Mouse (Mus musculus): ENCODE measurements around the gene Rassf8. TPM values are rescaled to one million over a fixed set of nuclear protein-coding genes. Genes with fewer than 3 reads are reported as not detected.

Rassf8 gene
- polyA plus RNA-seq, 1 experiment from 2014 or later, result 4.1 TPM

GRCm38 (mm10) chr6:145796191-145797023, 49.9 kb downstream of the Rassf8 start:
- no peak for ATAC-seq (replicated peaks; ENCODE audit: low FRiP score)
- H3K9ac ChIP-seq (ENCODE audit: low read depth, low read length), result no peak overlapping the region
- no peaks in the 10 kb centered on the region; the same call in 1 of the 2 replicates for H3K4me1 ChIP-seq (replicated peaks; ENCODE audit: control insufficient read depth, insufficient read depth, low read length)

GRCm38 (mm10) chr6:145797692-145798091, 51.1 kb downstream of the Rassf8 start:
- Histone ChIP-seq H3K4me3 (ENCODE audit: low read depth, low read length) (no peak overlapping the region), H3K36me3 (ENCODE audit: control insufficient read depth, insufficient read depth, low read length) (no peaks in the 10 kb centered on the region), H3K4me2 (no peak overlapping the region), H3K4me1 (replicated peaks; ENCODE audit: control insufficient read depth, insufficient read depth, low read length) (no peaks in the 10 kb centered on the region; the same call in 1 of the 2 replicates), H3K27me3 (replicated peaks; ENCODE audit: control insufficient read depth, insufficient read depth, low read length) (no peaks in the 10 kb centered on the region), H3K9me3 (ENCODE audit: control insufficient read depth, low read length) (no peaks in the 10 kb centered on the region), H3K9ac (ENCODE audit: low read depth, low read length) (no peak overlapping the region), H3K27ac (ENCODE audit: low read depth, low read length) (no peak overlapping the region)
- 66% methylated on average over 3 of the region's 3 CpGs for WGBS
- DNase-seq (ENCODE audit: low spot score) (no peak), ATAC-seq (replicated peaks; ENCODE audit: low FRiP score) (no peak)

More at GRCm38 (mm10) chr6:145796191-145797023, 49.9 kb downstream of the Rassf8 start:
- DNase-seq (ENCODE audit: low spot score), result no peak
- 64% methylated on average over 14 of the region's 14 CpGs for WGBS
- no peaks in the 10 kb centered on the region for H3K27me3 ChIP-seq (replicated peaks; ENCODE audit: control insufficient read depth, insufficient read depth, low read length)
- no peak overlapping the region for H3K4me2 ChIP-seq
- H3K36me3 ChIP-seq (ENCODE audit: control insufficient read depth, insufficient read depth, low read length), result no peaks in the 10 kb centered on the region
- no peaks in the 10 kb centered on the region for H3K9me3 ChIP-seq (ENCODE audit: control insufficient read depth, low read length)
- H3K27ac ChIP-seq (ENCODE audit: low read depth, low read length), result 0 out of 2 replicates have a peak overlapping the region, but pooled peaks have one; percentile 28
- no peak overlapping the region for H3K4me3 ChIP-seq (ENCODE audit: low read depth, low read length)

- no peak overlapping the region for H3K27ac ChIP-seq (ENCODE audit: low read depth, low read length)
- WGBS, result 86% methylated on average over 3 of the region's 3 CpGs
- ATAC-seq (replicated peaks; ENCODE audit: low FRiP score), result no peak
Measured at GRCm38 (mm10) chr6:145801796-145802488, 55.4 kb downstream of the Rassf8 start.

GRCm38 (mm10) chr6:145802881-145803280, 56.3 kb downstream of the Rassf8 start:
- ATAC-seq (replicated peaks; ENCODE audit: low FRiP score) (no peak), DNase-seq (ENCODE audit: low spot score) (no peak)
- Histone ChIP-seq H3K9ac (ENCODE audit: low read depth, low read length) (no peak overlapping the region), H3K4me3 (ENCODE audit: low read depth, low read length) (no peak overlapping the region), H3K27ac (ENCODE audit: low read depth, low read length) (no peak overlapping the region), H3K4me2 (no peak overlapping the region), H3K4me1 (replicated peaks; ENCODE audit: control insufficient read depth, insufficient read depth, low read length) (no peaks in the 10 kb centered on the region), H3K36me3 (ENCODE audit: control insufficient read depth, insufficient read depth, low read length) (no peaks in the 10 kb centered on the region), H3K27me3 (replicated peaks; ENCODE audit: control insufficient read depth, insufficient read depth, low read length) (no peaks in the 10 kb centered on the region), H3K9me3 (ENCODE audit: control insufficient read depth, low read length) (no peaks in the 10 kb centered on the region)
- 64% methylated on average over 8 of the region's 8 CpGs for WGBS

More at GRCm38 (mm10) chr6:145801796-145802488, 55.4 kb downstream of the Rassf8 start:
- no peaks in the 10 kb centered on the region for H3K27me3 ChIP-seq (replicated peaks; ENCODE audit: control insufficient read depth, insufficient read depth, low read length)
- no peak overlapping the region for H3K9ac ChIP-seq (ENCODE audit: low read depth, low read length)
- no peaks in the 10 kb centered on the region for H3K36me3 ChIP-seq (ENCODE audit: control insufficient read depth, insufficient read depth, low read length)
- H3K4me1 ChIP-seq (replicated peaks; ENCODE audit: control insufficient read depth, insufficient read depth, low read length), result no peaks in the 10 kb centered on the region; the same call in 1 of the 2 replicates
- no peak for DNase-seq (ENCODE audit: low spot score)
- no peak overlapping the region for H3K4me3 ChIP-seq (ENCODE audit: low read depth, low read length)
- no peak overlapping the region for H3K4me2 ChIP-seq
- no peaks in the 10 kb centered on the region for H3K9me3 ChIP-seq (ENCODE audit: control insufficient read depth, low read length)

GRCm38 (mm10) chr6:145804276-145804675, 57.7 kb downstream of the Rassf8 start:
- no peaks in the 10 kb centered on the region for H3K9me3 ChIP-seq (ENCODE audit: control insufficient read depth, low read length)
- WGBS, result 75% methylated on average over 3 of the region's 3 CpGs
- no peaks in the 10 kb centered on the region for H3K27me3 ChIP-seq (replicated peaks; ENCODE audit: control insufficient read depth, insufficient read depth, low read length)
- H3K9ac ChIP-seq (ENCODE audit: low read depth, low read length), result no peak overlapping the region
- H3K4me3 ChIP-seq (ENCODE audit: low read depth, low read length), result no peak overlapping the region
- no peak overlapping the region for H3K4me2 ChIP-seq
- H3K4me1 ChIP-seq (replicated peaks; ENCODE audit: control insufficient read depth, insufficient read depth, low read length), result no peaks in the 10 kb centered on the region
- H3K36me3 ChIP-seq (ENCODE audit: control insufficient read depth, insufficient read depth, low read length), result no peaks in the 10 kb centered on the region
- no peak overlapping the region for H3K27ac ChIP-seq (ENCODE audit: low read depth, low read length)
- DNase-seq (ENCODE audit: low spot score), result no peak
- no peak for ATAC-seq (replicated peaks; ENCODE audit: low FRiP score)

- whole genome bisulfite sequencing, result 64% methylated on average over 2 of the region's 2 CpGs
- Histone ChIP-seq H3K4me2 (no peak overlapping the region), H3K9me3 (ENCODE audit: control insufficient read depth, low read length) (no peaks in the 10 kb centered on the region), H3K9ac (ENCODE audit: low read depth, low read length) (no peak overlapping the region), H3K4me1 (replicated peaks; ENCODE audit: control insufficient read depth, insufficient read depth, low read length) (no peaks in the 10 kb centered on the region), H3K27ac (ENCODE audit: low read depth, low read length) (no peak overlapping the region), H3K36me3 (ENCODE audit: control insufficient read depth, insufficient read depth, low read length) (no peaks in the 10 kb centered on the region), H3K4me3 (ENCODE audit: low read depth, low read length) (no peak overlapping the region), H3K27me3 (replicated peaks; ENCODE audit: control insufficient read depth, insufficient read depth, low read length) (no peaks in the 10 kb centered on the region)
- no peak for ATAC-seq (replicated peaks; ENCODE audit: low FRiP score)
- no peak for DNase-seq (ENCODE audit: low spot score)
Measured at GRCm38 (mm10) chr6:145806784-145807183, 60.2 kb downstream of the Rassf8 start.

- WGBS, result 82% methylated on average over 8 of the region's 9 CpGs
- no peak for ATAC-seq (replicated peaks; ENCODE audit: low FRiP score)
- no peaks in the 10 kb centered on the region for H3K36me3 ChIP-seq (ENCODE audit: control insufficient read depth, insufficient read depth, low read length)
- H3K27ac ChIP-seq (ENCODE audit: low read depth, low read length), result no peak overlapping the region
- H3K9ac ChIP-seq (ENCODE audit: low read depth, low read length), result no peak overlapping the region
- no peak overlapping the region for H3K4me2 ChIP-seq
- DNase-seq (ENCODE audit: low spot score), result no peak
- H3K27me3 ChIP-seq (replicated peaks; ENCODE audit: control insufficient read depth, insufficient read depth, low read length), result no peaks in the 10 kb centered on the region
- no peaks in the 10 kb centered on the region for H3K4me1 ChIP-seq (replicated peaks; ENCODE audit: control insufficient read depth, insufficient read depth, low read length)
- H3K9me3 ChIP-seq (ENCODE audit: control insufficient read depth, low read length), result no peaks in the 10 kb centered on the region
- H3K4me3 ChIP-seq (ENCODE audit: low read depth, low read length), result no peak overlapping the region
Measured at GRCm38 (mm10) chr6:145807929-145808328, 61.4 kb downstream of the Rassf8 start.

GRCm38 (mm10) chr6:145809566-145809965, 63.0 kb downstream of the Rassf8 start:
- DNase-seq (ENCODE audit: low spot score) (no peak), ATAC-seq (replicated peaks; ENCODE audit: low FRiP score) (no peak)

More at GRCm38 (mm10) chr6:145809566-145809965, 63.0 kb downstream of the Rassf8 start:
- no peaks in the 10 kb centered on the region for H3K9me3 ChIP-seq (ENCODE audit: control insufficient read depth, low read length)
- H3K27ac ChIP-seq (ENCODE audit: low read depth, low read length), result no peak overlapping the region
- H3K4me2 ChIP-seq, result no peak overlapping the region
- H3K9ac ChIP-seq (ENCODE audit: low read depth, low read length), result no peak overlapping the region
- no peaks in the 10 kb centered on the region for H3K27me3 ChIP-seq (replicated peaks; ENCODE audit: control insufficient read depth, insufficient read depth, low read length)
- H3K4me1 ChIP-seq (replicated peaks; ENCODE audit: control insufficient read depth, insufficient read depth, low read length), result no peaks in the 10 kb centered on the region
- 85% methylated on average over 7 of the region's 7 CpGs for WGBS
- H3K4me3 ChIP-seq (ENCODE audit: low read depth, low read length), result no peak overlapping the region
- H3K36me3 ChIP-seq (ENCODE audit: control insufficient read depth, insufficient read depth, low read length), result no peaks in the 10 kb centered on the region
